Mouse (Mus musculus): ENCODE data around the gene Rab15.
"Not testable (repeated sequence)": the region's sequence is repeated elsewhere in the genome, so short reads cannot be mapped to it uniquely, and the experiment has no call there.

Rab15 gene

DNA sequence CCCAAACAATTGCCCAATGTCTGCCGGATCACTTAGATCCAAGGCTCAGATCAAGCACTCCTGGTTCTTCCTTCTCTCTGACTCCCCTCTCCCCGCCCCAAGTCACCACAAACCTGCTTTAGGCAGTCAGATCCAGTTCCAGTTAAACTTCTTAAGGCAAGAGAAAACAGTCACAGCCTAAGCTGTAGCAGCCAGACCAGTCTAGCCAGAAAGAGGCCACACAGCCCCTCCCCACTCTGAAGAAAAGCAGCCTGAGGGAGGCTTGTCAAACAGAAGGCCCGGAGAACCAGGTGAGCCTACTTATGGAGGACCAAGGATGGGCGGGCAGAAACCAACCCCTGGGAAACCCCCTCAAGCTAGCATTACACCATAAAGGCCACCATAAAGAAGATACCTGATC, 4.6 kb downstream of the Rab15 start:
- no peak for DNase-seq

DNA sequence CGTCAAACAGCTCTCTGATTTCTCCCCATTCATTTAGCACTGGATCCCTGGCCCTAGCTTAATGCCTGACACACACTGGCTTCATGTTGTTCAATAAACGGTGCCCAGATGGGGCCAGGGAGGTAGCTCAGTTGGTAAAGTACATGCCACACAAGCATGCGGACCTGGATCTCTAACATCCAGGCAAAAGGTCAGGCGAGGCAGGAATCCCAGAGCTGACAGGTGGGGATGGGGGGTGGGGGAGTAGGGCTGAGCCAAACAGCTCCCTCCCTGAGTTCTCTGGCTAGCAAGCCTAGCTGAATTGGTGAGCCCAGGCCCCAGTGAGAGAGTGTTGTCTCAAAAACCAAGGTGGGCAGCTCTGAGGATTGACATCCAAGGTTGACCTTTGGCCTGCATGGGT, 5.5 kb downstream of the Rab15 start:
- no peak for DNase-seq

DNA sequence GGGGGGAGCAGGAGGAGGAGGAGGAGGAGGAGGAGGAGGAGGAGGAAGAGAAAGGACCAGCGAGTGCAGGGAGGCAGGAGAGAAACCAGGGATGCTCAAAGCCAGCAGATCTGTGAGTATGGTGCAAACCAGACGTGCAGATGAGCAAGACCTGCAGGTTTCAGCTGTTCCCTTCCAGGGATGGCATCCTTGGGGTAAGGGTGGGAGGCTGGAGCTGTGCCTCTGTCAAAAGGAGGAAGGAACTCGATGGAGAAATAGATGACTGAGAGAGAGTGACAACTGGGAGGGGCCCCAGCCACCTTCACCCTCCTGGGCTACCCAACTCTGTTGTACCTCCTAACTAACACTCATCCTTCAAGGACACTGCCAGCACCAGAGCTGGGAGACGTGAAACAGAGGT, 6.0 kb downstream of the Rab15 start:
- no peak for DNase-seq

DNA sequence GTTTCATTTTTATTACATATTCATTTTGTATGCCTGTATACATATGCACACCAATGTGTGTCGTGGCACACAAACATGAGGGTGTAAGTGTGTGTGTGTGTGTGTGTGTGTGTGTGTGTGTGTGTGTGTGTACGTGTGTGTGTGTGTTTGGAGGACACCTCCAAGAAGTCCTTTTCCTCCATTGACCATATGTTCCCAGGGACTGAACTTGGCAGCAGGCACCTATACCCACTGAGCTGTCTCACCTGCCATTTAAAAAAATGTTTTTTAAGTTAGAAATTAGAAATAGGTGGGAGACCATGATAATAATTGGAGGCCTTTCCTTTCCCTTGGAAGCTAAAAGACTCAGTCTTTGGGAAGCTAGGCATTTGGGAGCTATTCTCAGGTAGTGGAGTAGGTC, 8.6 kb downstream of the Rab15 start:
- DNase-seq = no peak

DNA sequence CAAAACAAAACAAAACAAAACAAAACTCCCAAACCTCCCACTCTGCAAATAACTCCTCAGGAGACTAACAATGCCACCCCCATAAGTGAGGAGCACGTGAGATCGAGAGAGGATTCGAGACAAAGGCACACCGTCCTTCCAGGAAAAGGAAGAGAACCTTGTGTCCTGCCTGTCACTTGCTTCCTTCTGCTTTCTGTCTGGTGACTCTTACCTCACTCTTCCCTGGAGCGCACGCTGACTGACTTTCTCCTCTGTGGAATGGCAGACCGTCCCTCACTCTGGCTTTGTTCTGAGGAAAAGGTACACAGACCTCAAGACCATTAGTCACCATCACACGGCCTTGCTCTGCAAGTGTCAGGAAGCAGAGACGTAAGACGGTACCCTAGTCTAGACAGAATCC, 9.2 kb downstream of the Rab15 start:
- no peak for DNase-seq

DNA sequence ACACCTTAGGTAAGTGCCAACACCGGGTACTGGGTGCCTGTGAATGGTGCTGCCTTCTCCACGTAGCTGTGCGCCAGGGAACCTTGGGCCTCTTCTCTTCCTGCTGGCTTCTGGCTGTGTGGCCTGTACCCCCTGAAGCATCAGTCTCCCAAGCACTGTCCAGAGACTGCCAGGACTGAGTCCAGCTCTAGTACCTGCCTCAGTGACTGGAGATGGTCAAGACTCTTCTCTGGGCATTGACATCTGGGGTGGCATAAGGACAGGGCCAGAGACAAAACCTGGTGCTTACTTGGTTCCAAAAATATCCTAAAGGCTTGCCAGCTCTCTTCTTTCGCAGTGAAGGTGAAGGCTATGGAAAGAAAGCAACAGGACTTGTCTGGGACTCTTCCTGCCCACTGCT, 11.7 kb downstream of the Rab15 start:
- no peak for DNase-seq

DNA sequence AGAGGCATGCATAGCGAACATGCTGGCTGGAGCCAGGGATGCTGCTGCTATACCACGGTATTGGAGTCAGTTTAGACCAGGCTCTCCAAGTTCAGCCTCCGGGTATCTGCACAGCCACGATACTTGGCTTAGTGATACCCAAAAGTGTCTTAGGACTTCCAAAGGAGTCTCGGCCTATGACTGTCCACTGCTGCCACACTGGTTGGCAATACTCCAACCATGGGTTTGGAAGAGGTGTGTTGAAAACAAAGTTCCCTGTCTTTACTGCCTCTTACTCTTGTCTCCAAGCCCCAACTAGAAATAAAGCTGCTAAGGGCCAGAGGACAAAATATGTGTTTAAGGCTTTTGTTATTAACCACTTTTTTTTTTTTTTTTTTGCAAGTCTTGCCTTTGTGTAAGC, 12.2 kb downstream of the Rab15 start:
- DNase-seq = no peak

DNA sequence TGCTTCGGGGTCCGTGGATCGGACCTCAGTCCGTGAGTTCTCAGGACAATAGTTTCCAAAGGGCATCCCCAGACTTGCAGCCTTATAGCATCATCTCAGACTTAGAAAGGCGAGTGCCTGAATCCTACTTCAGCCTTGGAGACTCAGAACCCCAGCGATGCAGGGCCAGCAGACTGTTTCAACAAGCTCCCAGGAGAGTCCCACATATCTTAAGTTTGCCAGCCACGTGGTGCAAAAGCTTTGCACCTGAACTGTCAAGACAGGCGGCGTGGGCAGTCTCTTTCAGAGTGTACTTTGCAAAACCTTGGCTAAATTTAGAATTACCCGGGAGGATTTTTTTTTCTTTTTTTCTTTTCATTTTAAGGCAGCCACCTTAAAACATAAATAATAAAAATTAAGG, 14.9 kb downstream of the Rab15 start:
- peak; percentile 63 for DNase-seq

DNA sequence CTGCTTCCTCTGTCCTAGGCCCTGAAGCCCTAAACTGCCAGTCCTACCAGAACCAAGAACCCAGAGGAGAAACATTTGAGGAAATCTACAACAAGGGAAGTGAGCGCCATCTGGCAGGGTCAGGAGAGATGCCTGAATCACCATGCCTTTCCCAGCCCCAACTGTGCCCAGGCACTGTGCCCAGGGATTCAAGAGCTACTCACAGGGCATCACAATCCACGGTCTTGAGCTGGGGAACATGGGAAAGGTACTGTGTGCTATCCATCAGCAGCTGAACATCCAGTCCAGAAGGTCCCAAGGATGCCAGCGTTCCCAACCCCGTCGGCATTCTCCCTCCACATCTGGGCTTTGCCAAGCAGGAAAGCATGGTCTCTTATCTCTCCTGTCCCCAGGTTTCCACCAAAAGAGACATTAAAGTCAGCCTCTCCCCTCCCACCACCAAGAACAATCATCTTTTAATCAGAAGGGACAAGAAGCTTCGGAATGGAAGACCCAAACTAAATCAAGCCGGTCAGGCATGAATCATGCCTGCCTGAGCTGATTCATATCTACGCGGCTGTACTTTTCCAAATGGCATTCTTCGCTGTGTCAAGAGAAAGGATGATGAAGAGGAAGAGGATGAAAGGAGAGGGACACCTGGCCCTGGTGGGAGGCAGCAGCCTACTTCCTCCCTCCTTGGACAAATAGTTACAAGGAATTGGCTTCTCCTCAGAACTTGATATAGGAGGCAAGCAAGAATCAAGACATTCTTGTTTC, 17.5 kb downstream of the Rab15 start:
- DNase-seq = peak; percentile 30

DNA sequence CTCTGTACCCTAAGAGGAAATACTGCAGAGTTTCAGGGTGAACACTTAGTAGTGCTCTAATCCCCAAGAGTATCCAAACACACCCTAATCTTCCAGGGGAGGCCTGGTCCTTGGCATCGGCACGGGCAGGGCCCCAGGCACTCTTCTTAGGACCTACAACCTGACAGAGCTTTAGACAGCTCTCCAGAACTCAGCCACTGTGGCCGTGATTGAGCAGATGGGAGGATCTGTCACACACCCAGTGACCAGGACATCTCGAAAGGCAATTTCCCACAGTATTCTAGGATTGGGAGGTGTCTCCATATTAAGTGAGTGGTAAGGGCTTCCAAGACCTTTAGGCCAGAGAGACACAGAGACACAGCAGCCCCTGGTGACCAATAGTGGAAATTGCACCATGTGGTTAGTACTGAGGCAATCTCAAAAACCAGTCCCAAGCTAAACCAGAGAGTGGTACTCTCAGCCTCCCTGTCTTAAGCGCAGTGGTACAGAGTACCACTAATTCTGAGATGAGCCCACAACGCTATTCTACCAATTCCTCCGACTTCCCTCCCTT, 18.9 kb downstream of the Rab15 start:
- DNase-seq = peak; percentile 30

DNA sequence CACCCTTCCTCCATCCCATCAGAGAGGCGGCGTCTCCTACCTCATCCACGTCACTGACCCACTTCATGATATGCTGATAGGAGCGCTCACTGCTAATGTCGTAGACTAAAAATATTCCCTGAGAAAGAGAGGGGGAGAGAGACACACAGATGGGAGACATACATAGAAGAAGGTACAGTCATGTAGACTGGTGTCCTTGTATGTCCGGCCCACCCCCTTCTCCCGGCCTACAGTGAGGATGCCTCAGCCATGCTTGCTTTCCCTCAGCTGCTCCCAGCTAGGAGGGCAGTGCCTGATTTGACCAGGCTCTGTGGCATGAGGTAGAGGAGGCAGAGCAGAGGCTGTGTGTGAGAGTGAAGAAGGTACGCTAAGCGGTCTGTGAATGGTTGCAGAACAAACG, 19.7 kb downstream of the Rab15 start:
- peak; percentile 31 for DNase-seq

DNA sequence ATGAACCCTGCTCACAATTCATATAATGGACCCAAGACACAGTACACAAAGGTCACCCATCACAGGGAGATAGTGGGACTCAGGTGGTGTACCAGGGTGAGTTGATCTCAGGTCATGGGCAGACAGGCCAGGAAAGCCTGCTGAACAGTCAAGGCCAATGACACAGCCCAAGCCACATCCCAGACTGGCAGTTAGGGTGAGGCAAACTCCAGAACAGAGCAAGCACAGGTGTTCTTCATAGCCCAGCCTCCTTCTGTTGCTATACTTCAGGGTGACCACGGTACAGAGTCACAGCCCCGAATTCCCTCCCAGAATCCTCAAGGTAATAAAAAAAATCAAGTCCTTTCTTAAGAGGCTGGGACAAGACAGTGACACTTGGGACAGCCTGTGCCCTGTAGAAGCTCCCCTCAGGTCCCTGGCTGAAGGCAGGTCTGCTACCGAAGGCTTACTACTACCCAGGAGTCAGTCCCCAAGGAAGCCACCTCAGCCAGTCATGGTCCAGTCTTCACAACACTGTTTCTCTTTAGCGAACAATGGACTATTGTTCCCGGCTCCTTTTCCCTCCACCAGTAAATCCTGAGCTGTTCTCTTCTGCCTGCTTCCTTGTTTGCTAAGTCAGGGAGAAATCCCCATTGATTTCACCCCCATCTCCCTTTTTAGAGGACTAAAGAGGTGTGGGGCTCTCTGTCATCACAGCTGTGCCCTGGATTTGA, 24.5 kb downstream of the Rab15 start:
- DNase-seq = no peak

DNA sequence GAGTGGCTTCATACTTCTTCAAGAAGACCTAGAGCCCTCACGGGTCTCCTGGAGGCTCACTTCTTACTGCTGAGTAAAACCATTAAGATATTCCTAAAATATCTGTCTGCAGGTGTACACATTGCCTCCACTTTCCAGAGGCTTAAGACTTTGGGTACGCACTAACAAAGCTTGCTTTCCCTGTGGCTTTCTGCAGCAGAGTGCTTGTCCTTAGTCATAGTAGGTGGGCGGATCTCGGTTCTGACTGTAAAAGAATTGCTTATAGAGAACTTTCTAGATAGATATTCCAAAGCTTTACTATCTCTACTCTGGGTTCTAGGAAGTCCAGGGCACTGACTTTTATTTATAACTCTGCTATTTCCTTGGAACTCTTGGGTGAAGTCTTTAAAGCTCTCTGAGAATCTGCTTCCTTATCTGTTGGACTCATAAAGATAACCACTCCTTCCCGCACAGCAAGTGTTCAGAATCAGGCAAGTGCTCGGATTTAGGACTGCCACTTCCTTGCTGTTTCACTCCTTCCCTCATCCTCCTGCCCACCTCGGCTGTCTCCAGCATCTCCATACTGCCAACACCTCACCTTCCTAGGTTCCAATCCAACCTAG, 25.7 kb downstream of the Rab15 start:
- peak; percentile 11 for DNase-seq

DNA sequence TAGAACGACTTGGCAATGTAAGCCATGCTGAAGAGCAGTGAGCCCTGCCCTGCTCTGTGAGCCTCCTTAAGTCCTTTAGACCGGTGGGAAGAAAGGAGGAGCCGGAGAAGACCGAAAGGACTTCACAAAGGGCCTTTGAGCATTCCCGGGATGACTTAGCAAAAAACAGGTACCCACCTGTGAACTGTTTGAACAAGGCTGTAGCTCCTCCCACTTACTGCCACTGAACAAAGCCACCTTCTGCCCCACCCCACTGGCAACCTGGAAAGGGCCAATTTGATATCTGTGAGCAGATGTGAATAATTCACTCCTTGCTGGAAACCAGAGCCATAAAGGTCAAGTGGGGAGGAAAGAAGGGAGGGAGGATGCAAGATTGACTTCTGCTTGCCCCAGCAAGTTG, 27.4 kb downstream of the Rab15 start, which contains the start of gene Gpx2:
Gene Gpx2 (minus strand): TSS at position 205 of the 400 bp plus-strand sequence.
- DNase-seq = no peak

DNA sequence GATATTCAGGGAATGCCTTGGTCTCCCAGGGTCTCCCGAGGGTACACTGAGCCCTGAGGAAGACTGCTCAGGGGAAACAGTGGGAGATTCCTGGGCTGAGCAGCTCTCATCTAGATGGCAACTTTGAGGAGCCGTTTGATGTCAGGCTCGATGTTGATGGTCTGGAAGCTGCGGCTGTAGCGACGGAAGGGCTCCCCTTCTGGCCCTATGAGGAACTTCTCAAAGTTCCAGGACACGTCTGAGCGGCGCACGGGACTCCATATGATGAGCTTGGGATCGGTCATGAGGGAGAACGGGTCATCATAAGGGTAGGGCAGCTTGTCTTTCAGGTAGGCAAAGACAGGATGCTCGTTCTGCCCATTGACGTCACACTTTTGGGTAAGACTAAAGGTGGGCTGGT, 30.2 kb downstream of the Rab15 start:
- not testable (repeated sequence) for DNase-seq

DNA sequence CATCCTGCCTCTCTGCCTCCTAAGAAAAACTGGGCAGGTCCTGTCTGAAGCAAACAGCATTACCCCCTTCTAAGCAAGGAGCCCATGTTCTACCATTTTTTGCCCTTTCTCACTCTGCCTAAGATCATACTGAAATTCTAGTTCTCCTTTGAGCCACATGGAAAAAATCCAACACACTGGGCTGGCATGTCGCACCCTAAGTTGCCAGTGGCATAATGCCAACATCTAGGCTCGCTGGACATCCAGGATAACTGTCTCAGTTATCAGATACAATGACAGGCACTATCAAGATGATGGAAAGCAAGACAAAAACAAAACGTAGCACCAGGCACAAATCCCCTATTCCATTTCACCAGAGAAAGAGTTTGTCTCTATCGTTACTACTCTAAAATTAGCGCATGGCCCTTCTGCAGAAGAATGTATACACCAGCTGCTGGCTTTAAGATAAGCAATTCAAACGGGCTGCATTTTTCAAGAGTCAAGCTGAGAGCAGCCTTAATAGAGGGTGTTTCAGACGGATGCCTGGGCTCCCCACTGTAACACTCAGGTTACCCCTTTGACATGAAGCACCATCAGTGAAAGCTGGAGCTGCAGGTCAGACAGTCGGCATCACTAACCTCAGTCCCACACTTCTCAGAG, 32.1 kb downstream of the Rab15 start:
- DNase-seq = no peak

DNA sequence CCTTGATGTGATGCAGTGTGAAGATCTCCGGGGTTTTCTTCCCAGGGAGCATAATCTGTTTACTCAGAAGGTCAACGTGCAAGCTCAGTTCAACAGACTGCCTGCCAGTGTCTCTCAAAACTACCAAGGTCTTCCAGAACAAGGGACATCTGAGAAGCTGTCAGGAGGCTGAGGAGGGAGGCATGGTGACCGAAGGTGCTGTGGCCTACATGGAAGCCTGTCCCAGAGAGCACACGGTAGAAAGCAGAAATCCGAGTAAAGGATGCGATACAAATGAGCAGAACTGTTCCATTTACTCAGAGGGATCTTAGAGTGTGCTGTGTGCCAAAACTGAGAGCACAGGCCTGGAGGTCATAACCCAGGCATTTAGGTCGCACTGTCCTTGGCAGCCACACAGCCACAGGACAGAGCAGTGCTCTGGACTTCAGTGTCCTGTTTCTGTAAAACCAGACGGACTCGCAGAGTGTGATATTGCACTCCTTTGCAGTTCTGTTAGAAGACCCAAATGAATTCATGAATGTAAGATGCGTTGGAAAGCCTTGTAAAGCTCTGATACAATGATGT, 38.6 kb downstream of the Rab15 start:
- DNase-seq = no peak

DNA sequence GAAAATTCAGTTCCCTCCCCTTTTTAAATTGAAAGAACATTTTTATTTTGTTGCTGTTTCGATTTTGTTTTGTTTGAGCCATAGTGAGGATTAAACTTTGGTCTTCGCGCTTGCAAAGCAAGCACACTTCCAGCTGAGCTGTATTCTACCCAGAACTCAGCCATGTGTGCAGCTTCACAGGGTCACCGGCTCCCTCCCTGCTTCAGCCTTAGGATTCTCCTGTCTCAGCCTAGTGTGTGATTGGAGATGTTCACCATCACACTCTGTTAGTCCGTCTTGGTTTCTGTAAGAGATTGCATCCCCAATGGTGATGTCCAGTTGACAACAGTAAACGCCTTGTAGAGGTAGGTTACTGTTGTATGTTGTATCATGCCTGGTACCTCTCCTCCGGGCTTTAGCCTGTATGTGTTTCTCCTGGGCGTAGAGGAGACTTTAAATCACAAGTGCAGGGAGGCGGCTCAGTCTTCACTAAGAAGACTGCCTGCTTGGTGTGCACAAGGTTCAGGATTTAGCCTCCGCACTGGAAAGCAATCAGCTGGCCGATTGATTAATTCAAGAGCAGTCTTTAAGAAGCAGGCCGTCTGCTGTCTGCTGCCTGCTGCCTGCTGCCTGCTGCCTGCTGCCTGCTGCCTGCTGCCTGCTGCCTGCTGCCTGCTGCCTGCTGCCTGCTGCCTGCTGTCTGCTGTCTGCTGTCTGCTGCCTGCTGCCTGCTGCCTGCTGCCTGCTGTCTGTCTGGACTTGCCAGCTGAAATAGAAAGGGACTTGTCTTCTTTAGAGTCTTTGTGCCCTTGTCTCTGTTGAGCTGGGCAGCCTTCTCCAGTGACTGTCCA, 41.9 kb downstream of the Rab15 start:
- no peak for DNase-seq

DNA sequence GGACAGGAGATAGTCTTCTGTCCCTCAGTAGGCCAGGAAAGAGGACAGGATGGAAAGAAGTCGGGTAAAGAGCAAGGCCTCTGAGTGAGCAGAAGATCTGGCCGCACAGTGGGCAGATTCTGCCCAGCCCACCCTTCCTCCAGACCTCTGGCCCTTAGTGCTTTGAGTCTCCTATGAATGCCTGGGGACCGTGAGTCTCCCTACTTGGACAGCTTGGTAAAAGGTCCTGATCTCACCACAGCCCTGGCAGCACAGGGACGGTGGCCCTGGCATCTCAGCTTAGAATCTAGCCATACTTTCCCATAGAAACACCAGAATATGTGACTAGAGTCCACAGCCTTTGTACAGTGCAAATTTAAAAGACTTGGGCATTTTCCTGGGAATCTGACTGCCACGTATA, 42.8 kb downstream of the Rab15 start:
- no peak for DNase-seq

DNA sequence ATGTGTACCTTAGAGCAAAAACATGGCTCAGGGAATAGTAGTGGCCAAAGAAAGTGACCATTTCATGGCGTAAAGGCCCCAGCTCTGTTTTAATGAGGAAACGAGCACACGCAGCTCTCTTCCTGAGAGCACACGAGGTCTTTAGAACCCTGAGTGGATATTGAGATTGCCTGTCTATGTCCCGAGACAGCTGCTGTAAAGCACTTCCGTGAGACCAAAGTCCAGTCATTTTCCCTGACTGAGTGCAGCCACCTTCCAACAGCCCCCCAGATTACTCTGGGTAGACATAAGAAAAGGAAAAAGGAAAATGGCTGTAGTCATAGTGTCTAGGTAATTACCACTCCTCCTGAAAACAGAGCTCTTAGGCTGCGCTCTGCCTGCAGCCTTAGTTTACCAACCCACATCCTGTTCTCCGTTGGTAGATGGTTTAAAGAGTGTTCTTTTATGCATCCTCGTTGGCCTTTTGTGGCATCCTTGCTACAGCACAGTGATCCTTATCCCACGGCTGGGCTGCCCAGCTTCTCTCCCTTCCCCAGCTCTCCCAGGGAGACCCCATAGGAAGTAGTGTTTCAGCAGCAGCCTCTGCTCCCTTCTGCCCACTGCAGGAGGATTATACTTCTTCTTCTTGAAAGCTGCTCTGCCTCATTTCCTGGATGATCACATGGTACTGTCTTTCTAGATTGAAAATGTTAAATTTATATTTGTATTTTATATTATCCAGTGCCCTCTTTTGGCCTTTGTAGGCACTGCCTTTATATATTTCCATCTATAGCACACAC, 44.2 kb downstream of the Rab15 start:
- no peak for DNase-seq

DNA sequence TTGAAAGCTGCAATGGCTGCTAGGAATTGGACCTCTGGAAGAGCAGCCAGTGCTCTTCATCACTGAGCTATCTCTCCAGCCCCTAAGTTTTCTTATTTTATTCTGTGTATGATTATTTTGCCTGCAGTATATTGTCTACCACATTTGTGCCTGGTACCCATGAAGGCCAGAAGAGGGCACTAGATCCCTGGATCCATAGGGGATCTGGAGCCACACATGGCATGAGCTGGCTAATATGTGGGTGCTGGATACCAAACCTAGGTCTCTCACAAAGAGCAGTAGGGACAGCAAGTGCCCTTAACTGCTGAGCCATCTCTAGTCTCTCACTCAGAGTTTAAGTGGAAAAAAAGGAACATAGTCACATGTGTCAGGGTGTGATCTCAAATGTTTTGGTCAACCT, 44.9 kb downstream of the Rab15 start:
- no peak for DNase-seq

Measured in right cerebral cortex, postnatal 25 days (tissue).